Mouse (Mus musculus) olfactory bulb, adult 2 months (tissue): Measurements from ENCODE around the gene Vmn2r3.

ENCODE experiments used
- CTCF ChIP-seq: fragments of 200-500 bp; IDR thresholded peaks from 2 replicates; pipeline ENCODE4 v1.5.1; 2012; ENCODE audit warnings: low read depth, mild to moderate bottlenecking, low read length, moderate library complexity; ENCODE audit not compliant: insufficient read depth
- POLR2A ChIP-seq: fragments of 200-500 bp; IDR thresholded peaks from 2 replicates; pipeline ENCODE4 v1.6.1; 2012; ENCODE audit warnings: mild to moderate bottlenecking, low read depth, low read length, moderate library complexity; ENCODE audit not compliant: insufficient read depth

- TF ChIP-seq POLR2A: no peak
- no peak for TF ChIP-seq CTCF
Observed at GRCm38 (mm10) chr3:64306799-64307198, 17.3 kb upstream of the Vmn2r3 start.
